Mouse (Mus musculus): ENCODE measurements around the gene Ndufa3.

DNA sequence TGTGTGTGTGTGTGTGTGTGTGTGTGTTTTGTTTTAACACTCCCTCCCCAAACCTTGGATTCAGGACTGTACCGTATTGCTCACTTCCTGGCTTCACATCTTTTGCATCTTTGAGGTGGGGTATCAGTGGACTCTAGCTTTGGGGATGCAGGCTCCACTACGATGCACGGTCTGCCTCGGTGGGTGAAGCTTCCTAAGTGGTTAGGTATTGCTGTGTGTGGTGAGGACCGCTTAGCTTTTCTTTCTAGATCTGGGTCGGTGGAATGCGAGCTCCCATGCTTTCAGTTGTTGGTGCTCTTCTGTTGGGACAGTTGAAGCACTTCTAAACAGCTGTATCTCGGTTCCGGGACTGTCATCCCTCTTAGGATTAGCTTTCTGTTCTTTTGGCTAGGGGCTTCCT, 29.0 kb downstream of the Ndufa3 start:
- no peak for TF ChIP-seq CTCF (IDR thresholded peaks at IDR 0.05; ENCODE audit: control insufficient read depth, insufficient read depth, insufficient replicate concordance, low read depth, low read length)
- TF ChIP-seq POLR2A (IDR thresholded peaks at IDR 0.05; ENCODE audit: control insufficient read depth, low read depth, low read length): no peak

Measured in testis, adult 2 months (tissue).